Comparison of ENCODE assay signal across 7 mouse cellular contexts in the genomic region with DNA sequence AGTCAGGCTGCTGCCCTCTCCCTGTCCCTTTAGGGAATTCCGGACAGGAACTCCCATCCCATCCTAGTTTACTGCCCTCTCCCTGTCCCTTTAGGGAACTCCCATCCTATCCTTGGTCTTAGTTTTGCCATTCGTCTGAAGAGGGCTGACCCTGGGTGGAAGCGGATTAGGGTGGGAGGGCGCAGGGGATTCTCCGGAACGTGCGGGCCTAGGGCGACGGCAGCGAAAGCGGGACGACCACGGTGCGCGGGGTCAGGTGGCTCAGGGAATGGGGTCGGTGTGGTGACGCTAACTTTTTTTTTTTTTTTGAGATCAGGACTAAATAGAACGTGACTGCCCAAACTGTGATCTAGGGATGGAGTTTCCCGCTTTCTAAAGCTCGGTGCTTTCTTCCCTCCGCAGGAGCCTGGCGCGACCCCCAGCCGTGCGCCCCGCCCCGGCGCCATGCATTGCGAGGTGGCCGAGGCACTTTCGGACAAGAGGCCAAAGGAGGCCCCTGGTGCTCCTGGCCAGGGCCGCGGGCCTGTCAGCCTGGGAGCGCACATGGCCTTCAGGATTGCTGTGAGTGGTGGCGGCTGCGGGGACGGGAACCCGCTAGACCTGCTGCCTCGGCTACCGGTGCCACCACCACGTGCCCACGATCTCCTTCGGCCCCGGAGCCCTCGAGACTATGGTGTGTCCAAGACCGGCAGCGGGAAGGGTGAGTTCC. TPM values are rescaled to one million over a fixed set of nuclear protein-coding genes. Genes with fewer than 3 reads are reported as not detected.
DNase-seq lines count a peak whose midpoint lies in the region; ATAC-seq and TF ChIP-seq lines count a peak whose summit lies in the region.

No protein-coding gene starts in this region.

- peak overlapping the region; percentile 66 for H3K4me3 ChIP-seq in lung, embryonic 16.5 days (ENCODE audit: low read length)
- peak overlapping the region; percentile 70 for H3K4me3 ChIP-seq in forebrain, postnatal 0 days (ENCODE audit: low read depth, low read length)
- peak overlapping the region; percentile 65 for H3K4me3 ChIP-seq in liver, embryonic 11.5 days (ENCODE audit: low read depth, low read length)
- peak overlapping the region; percentile 54 for H3K4me3 ChIP-seq in stomach, postnatal 0 days (ENCODE audit: low read depth, low read length)

- WGBS in lung, embryonic 16.5 days, result 3% methylated on average over 47 of the region's 47 CpGs
- 3% methylated on average over 47 of the region's 47 CpGs for WGBS in forebrain, postnatal 0 days
- WGBS in liver, embryonic 11.5 days, result 4% methylated on average over 47 of the region's 47 CpGs
- WGBS in stomach, postnatal 0 days, result 6% methylated on average over 47 of the region's 47 CpGs

- H3K4me2 ChIP-seq in lung, embryonic 16.5 days (ENCODE audit: low read depth, low read length), result peak overlapping the region; percentile 96
- H3K4me2 ChIP-seq in forebrain, postnatal 0 days (ENCODE audit: low read depth), result peak overlapping the region; percentile 92
- H3K4me2 ChIP-seq in liver, embryonic 11.5 days, result peak overlapping the region; percentile 100
- H3K4me2 ChIP-seq in stomach, postnatal 0 days (replicated peaks; ENCODE audit: low read depth), result peak overlapping the region; percentile 87

- peaks cover 10% of the 10 kb centered on the region for H3K4me1 ChIP-seq in lung, embryonic 16.5 days (replicated peaks; ENCODE audit: control insufficient read depth, insufficient read depth, low read length)
- H3K4me1 ChIP-seq in forebrain, postnatal 0 days (ENCODE audit: insufficient read depth), result peaks cover 4% of the 10 kb centered on the region; the same call in 1 of the 2 replicates
- peaks cover 16% of the 10 kb centered on the region for H3K4me1 ChIP-seq in liver, embryonic 11.5 days (replicated peaks; ENCODE audit: control insufficient read depth, insufficient read depth, low read length)
- H3K4me1 ChIP-seq in stomach, postnatal 0 days (replicated peaks; ENCODE audit: control insufficient read depth, insufficient read depth), result 0 out of 2 replicates have a peak, but pooled peaks cover 3% of the 10 kb centered on the region

- no peak for DNase-seq in lung, postnatal 14 days
- no peak for DNase-seq in forebrain, postnatal 0 days
- no peak for DNase-seq in liver, embryonic 11.5 days (ENCODE audit: low spot score)
- DNase-seq in stomach, postnatal 0 days (ENCODE audit: low spot score), result no peak
- DNase-seq in frontal cortex, postnatal 36 days (ENCODE audit: low spot score in 2 of 2), result no peak
- no peak for DNase-seq in urinary bladder, postnatal 4 days (ENCODE audit: low spot score in 2 of 2)

- no peak overlapping the region; the same call in 1 of the 2 replicates for H3K9ac ChIP-seq in lung, embryonic 16.5 days (ENCODE audit: low read length)
- peak overlapping the region; percentile 65 for H3K9ac ChIP-seq in forebrain, postnatal 0 days
- H3K9ac ChIP-seq in liver, embryonic 11.5 days (ENCODE audit: low read depth, low read length), result no peak overlapping the region
- no peak overlapping the region for H3K9ac ChIP-seq in stomach, postnatal 0 days (ENCODE audit: low read length)

- no peaks in the 10 kb centered on the region for H3K36me3 ChIP-seq in lung, embryonic 16.5 days (ENCODE audit: control insufficient read depth, insufficient read depth, low read length)
- no peaks in the 10 kb centered on the region for H3K36me3 ChIP-seq in forebrain, postnatal 0 days (ENCODE audit: insufficient read depth)
- no peaks in the 10 kb centered on the region for H3K36me3 ChIP-seq in liver, embryonic 11.5 days (ENCODE audit: control insufficient read depth, insufficient read depth, low read length)
- H3K36me3 ChIP-seq in stomach, postnatal 0 days (ENCODE audit: control insufficient read depth, insufficient read depth, low read length), result no peaks in the 10 kb centered on the region

- 0 out of 2 replicates have a peak, but pooled peaks have one; percentile 9 for TF ChIP-seq CTCF in forebrain, postnatal 0 days (IDR thresholded peaks at IDR 0.05; ENCODE audit: low read depth)
- TF ChIP-seq CTCF in stomach, postnatal 0 days (IDR thresholded peaks at IDR 0.05; ENCODE audit: low read depth), result peak; percentile 13; the same call in 1 of the 2 replicates

- H3K9me3 ChIP-seq in lung, embryonic 16.5 days (ENCODE audit: control insufficient read depth, low read length), result no peaks in the 10 kb centered on the region
- H3K9me3 ChIP-seq in forebrain, postnatal 0 days (ENCODE audit: low read length), result no peaks in the 10 kb centered on the region
- H3K9me3 ChIP-seq in liver, embryonic 11.5 days (ENCODE audit: control insufficient read depth, low read length), result no peaks in the 10 kb centered on the region
- H3K9me3 ChIP-seq in stomach, postnatal 0 days (ENCODE audit: control insufficient read depth, low read length), result no peaks in the 10 kb centered on the region

- H3K27me3 ChIP-seq in lung, embryonic 16.5 days (ENCODE audit: control insufficient read depth, insufficient read depth, low read depth, low read length), result peaks cover 58% of the 10 kb centered on the region
- peaks cover 24% of the 10 kb centered on the region for H3K27me3 ChIP-seq in forebrain, postnatal 0 days (ENCODE audit: insufficient read depth, low read length)
- peaks cover 63% of the 10 kb centered on the region for H3K27me3 ChIP-seq in liver, embryonic 11.5 days (replicated peaks; ENCODE audit: control insufficient read depth, insufficient read depth, low read length)
- H3K27me3 ChIP-seq in stomach, postnatal 0 days (ENCODE audit: control insufficient read depth, insufficient read depth, low read length), result peaks cover 15% of the 10 kb centered on the region; the same call in 1 of the 2 replicates

- TF ChIP-seq EP300 in stomach, postnatal 0 days (optimal IDR thresholded peaks at IDR 0.05), result no peak

- no peak; the same call in 1 of the 2 replicates for ATAC-seq in lung, embryonic 16.5 days (ENCODE audit: low read depth)
- ATAC-seq in forebrain, postnatal 0 days, result no peak
- no peak for ATAC-seq in liver, embryonic 11.5 days (replicated peaks; ENCODE audit: low FRiP score)
- ATAC-seq in stomach, postnatal 0 days (ENCODE audit: low FRiP score, low TSS enrichment), result peak; percentile 16; the same call in 1 of the 2 replicates

- H3K27ac ChIP-seq in lung, embryonic 16.5 days (ENCODE audit: low read length), result no peak overlapping the region
- no peak overlapping the region for H3K27ac ChIP-seq in forebrain, postnatal 0 days (ENCODE audit: low read depth, low read length)
- no peak overlapping the region for H3K27ac ChIP-seq in liver, embryonic 11.5 days (ENCODE audit: low read depth, low read length)
- H3K27ac ChIP-seq in stomach, postnatal 0 days (replicated peaks), result no peak overlapping the region

RNA-seq across cellular contexts. Expression of a gene that starts 1.0 kb away (rescaled TPM):
- polyA plus RNA-seq in lung, embryonic 16.5 days (2015; fragmentation: Nextera tagmentation; extraction: Ambion mirVana), result 0.36 and 1.0 TPM in 2 replicates
- 0.43 and 1.6 TPM in 2 replicates for total RNA-seq in forebrain, postnatal 0 days (2014; rRNA removed)
- polyA plus RNA-seq in forebrain, postnatal 0 days (2015; fragmentation: Nextera tagmentation; extraction: Ambion mirVana), result 0.49 and 1.6 TPM in 2 replicates
- 1.2 and 1.5 TPM in 2 replicates for polyA plus RNA-seq in liver, embryonic 11.5 days (2014; fragmentation: Nextera tagmentation; extraction: Ambion mirVana)
- 0.47 and 0.74 TPM in 2 replicates for polyA plus RNA-seq in stomach, postnatal 0 days (2015; fragmentation: Nextera tagmentation; extraction: Ambion mirVana)
